Mouse (Mus musculus) lung, embryonic 14.5 days (tissue): ENCODE results near the gene Slc39a3. TPM values are rescaled to one million over a fixed set of nuclear protein-coding genes. Genes with fewer than 3 reads are reported as not detected.

Source experiments
- ATAC-seq: fragments of 200-750 bp; cut with Nextera tagmentation; 2 replicates; pipeline ENCODE4 v1.8.0; 2017; ENCODE audit warnings: mild to moderate bottlenecking, moderate TSS enrichment, moderate library complexity; ENCODE audit not compliant: insufficient read depth
- DNase-seq: peaks from one replicate; pipeline ENCODE4 v3.0.0-alpha.2; 2015
- H3K27ac ChIP-seq: fragments of 300-500 bp; sonication (generic); 2 replicates; pipeline ENCODE4 v1.5.1; 2014; ENCODE audit warnings: low read depth, mild to moderate bottlenecking, moderate library complexity
- H3K27me3 ChIP-seq: fragments of 300-500 bp; sonication (generic); 2 replicates; pipeline ENCODE4 v1.6.1; 2014; ENCODE audit warnings: low read length, control low read depth; ENCODE audit not compliant: insufficient read depth
- H3K36me3 ChIP-seq: fragments of 300-500 bp; sonication (generic); 2 replicates; pipeline ENCODE4 v1.6.1; 2014; ENCODE audit warnings: control low read depth; ENCODE audit not compliant: insufficient read depth
- H3K4me1 ChIP-seq: fragments of 300-500 bp; sonication (generic); 2 replicates; pipeline ENCODE4 v1.6.1; 2014; ENCODE audit warnings: antibody characterized with exemption, control low read depth; ENCODE audit not compliant: insufficient read depth
- H3K4me2 ChIP-seq: fragments of 300-500 bp; sonication (generic); 2 replicates; pipeline ENCODE4 v1.6.1; 2014; ENCODE audit warnings: mild to moderate bottlenecking
- H3K4me3 ChIP-seq: fragments of 300-500 bp; sonication (generic); 2 replicates; pipeline ENCODE4 v1.5.1; 2014; ENCODE audit warnings: low read depth, low read length
- H3K9ac ChIP-seq: fragments of 300-500 bp; sonication (generic); 2 replicates; pipeline ENCODE4 v1.6.1; 2014
- H3K9me3 ChIP-seq: fragments of 300-500 bp; sonication (generic); 2 replicates; pipeline ENCODE4 v1.6.1; 2016; ENCODE audit warnings: low read depth, low read length, control low read depth
- CTCF ChIP-seq: IDR thresholded peaks from 2 replicates; pipeline ENCODE4 v1.5.1; 2016; ENCODE audit warnings: antibody characterized with exemption, low read depth
- WGBS: fragments of 180-500 bp; shearing (Covaris S2); extraction: QIAGEN DNeasy Blood & Tissue Kit; methylation state at CpG from one replicate; pipeline ENCODE4 v1.1.7; 2014; 5-methylcytosine and 5-hydroxymethylcytosine counted together
- polyA plus RNA-seq: library from polyadenylated mRNA; unstranded; fragments of >200 nt; fragmentation: Nextera tagmentation; extraction: Ambion mirVana; gene quantifications from 2 replicates; pipeline ENCODE4 v1.2.1, GENCODE M21; 2014

Gene Slc39a3
- polyA plus RNA-seq, 1 experiment from 2014 or later: 15.2 TPM

DNA sequence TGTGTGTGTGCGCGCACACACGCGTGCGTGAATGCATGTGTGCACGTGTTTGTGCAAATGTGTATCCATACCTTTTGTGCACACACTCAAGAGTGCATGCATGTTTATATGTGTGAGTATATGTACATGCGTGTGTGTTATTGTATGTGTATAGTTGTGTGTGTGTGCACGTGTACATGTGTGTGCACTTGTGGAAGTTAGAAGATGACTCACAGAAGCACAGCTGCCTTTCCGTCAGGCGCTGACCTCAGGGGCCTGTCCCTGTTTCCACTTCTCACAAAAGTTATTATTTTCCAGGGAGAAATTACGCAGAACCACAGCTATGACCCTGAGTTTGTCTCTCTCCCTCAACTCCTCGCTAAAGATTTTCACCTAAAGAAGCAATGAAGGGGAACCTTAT lies 53.0 kb downstream of the Slc39a3 start:
- peaks cover 31% of the 10 kb centered on the region for H3K27me3 ChIP-seq
- WGBS: 87% methylated on average over 12 of the region's 12 CpGs
- TF ChIP-seq CTCF: no peak

GRCm38 (mm10) chr10:80982381-80982780 lies 54.8 kb downstream of the Slc39a3 start:
- Histone ChIP-seq H3K4me1 (no peaks in the 10 kb centered on the region), H3K27ac (no peak overlapping the region), H3K27me3 (peaks cover 31% of the 10 kb centered on the region), H3K4me3 (no peak overlapping the region), H3K4me2 (no peak overlapping the region), H3K9me3 (no peaks in the 10 kb centered on the region), H3K9ac (no peak overlapping the region), H3K36me3 (no peaks in the 10 kb centered on the region)
- no peak for TF ChIP-seq CTCF
- ATAC-seq (no peak), DNase-seq (no peak)
- 47% methylated on average over 4 of the region's 4 CpGs for WGBS

More for the DNA sequence above, 53.0 kb downstream of the Slc39a3 start:
- H3K9ac ChIP-seq: no peak overlapping the region
- peaks cover 5% of the 10 kb centered on the region for H3K4me1 ChIP-seq
- no peak for DNase-seq
- no peak for ATAC-seq
- H3K9me3 ChIP-seq: no peaks in the 10 kb centered on the region
- no peaks in the 10 kb centered on the region for H3K36me3 ChIP-seq
- no peak overlapping the region for H3K4me2 ChIP-seq
- no peak overlapping the region for H3K27ac ChIP-seq
- no peak overlapping the region for H3K4me3 ChIP-seq

DNA sequence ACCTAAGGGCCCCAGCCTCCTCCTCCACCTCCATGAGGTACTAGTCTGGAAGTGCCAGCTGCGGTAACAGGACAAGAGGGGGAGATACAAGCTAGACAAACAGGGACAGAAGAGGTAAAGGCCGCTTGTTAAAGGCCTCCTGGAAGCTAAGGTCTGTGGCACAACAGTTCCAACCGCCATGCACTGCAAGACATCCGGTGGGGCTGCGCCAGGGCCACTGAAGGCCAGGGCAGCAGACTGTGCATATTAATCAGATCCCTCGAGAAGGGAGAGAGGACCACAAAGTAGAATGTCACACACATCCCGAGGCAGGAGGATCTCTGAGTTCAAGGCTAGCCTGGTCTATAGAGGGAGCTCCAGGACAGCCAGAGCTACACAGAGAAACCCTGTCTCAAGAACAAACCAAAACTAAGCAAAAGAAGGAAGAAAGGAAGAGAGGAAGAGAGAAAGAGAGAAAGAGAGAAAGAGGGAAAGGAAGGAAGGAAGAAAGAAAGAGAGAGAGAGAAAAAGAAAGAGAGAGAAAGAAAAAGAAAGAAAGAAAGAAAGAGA lies 55.6 kb downstream of the Slc39a3 start:
- 45% methylated on average over 7 of the region's 7 CpGs for WGBS
- TF ChIP-seq CTCF: no peak
- Histone ChIP-seq H3K4me2 (no peak overlapping the region), H3K4me3 (no peak overlapping the region), H3K36me3 (no peaks in the 10 kb centered on the region), H3K27ac (no peak overlapping the region), H3K27me3 (peaks cover 27% of the 10 kb centered on the region), H3K9me3 (no peaks in the 10 kb centered on the region), H3K9ac (no peak overlapping the region), H3K4me1 (no peaks in the 10 kb centered on the region)
- ATAC-seq (no peak), DNase-seq (no peak)

Other genes starting within 250 kb of the Slc39a3 start
- 97.2 and 98.4 TPM in 2 replicates for gene Sf3a2, start 239.2 kb downstream of the Slc39a3 start, polyA plus RNA-seq
- 113 and 121 TPM in 2 replicates for gene Plekhj1, start 238.8 kb downstream of the Slc39a3 start, polyA plus RNA-seq
- gene Amh, start 232.2 kb downstream of the Slc39a3 start, polyA plus RNA-seq: 0.11 and 0.14 TPM in 2 replicates
- 0.93 and 0.97 TPM in 2 replicates for gene Jsrp1, start 223.9 kb downstream of the Slc39a3 start, polyA plus RNA-seq
- gene Oaz1, start 210.8 kb downstream of the Slc39a3 start, polyA plus RNA-seq: 1,866 and 1,984 TPM in 2 replicates
- 0.05 and 0.17 TPM in 2 replicates for gene Lingo3, start 193.4 kb downstream of the Slc39a3 start, polyA plus RNA-seq
- gene Lsm7, start 182.2 kb downstream of the Slc39a3 start, polyA plus RNA-seq: 334 and 337 TPM in 2 replicates
- 32.3 and 38.7 TPM in 2 replicates for gene Sppl2b, start 182.2 kb downstream of the Slc39a3 start, polyA plus RNA-seq
- gene Tmprss9, start 165.6 kb downstream of the Slc39a3 start, polyA plus RNA-seq: 0.05 TPM in 1 of 2 replicates, not detected in the other
- 315 and 321 TPM in 2 replicates for gene Timm13, start 136.5 kb downstream of the Slc39a3 start, polyA plus RNA-seq
- 22.9 and 24.4 TPM in 2 replicates for gene Lmnb2, start 119.2 kb downstream of the Slc39a3 start, polyA plus RNA-seq
- 18.3 and 24.6 TPM in 2 replicates for gene Gadd45b, start 107.4 kb downstream of the Slc39a3 start, polyA plus RNA-seq
- 4.5 and 5.7 TPM in 2 replicates for gene Gng7, start 22.5 kb downstream of the Slc39a3 start, polyA plus RNA-seq
- gene Diras1, start 11.8 kb downstream of the Slc39a3 start, polyA plus RNA-seq: 0.08 and 0.09 TPM in 2 replicates
- 172 and 186 TPM in 2 replicates for gene Sgta, start 22.8 kb upstream of the Slc39a3 start, polyA plus RNA-seq
- gene Thop1, start 32.6 kb upstream of the Slc39a3 start, polyA plus RNA-seq: 48.1 and 55.9 TPM in 2 replicates
- gene Creb3l3, start 61.4 kb upstream of the Slc39a3 start, polyA plus RNA-seq: 0.41 and 0.58 TPM in 2 replicates
- gene Map2k2, start 68.5 kb upstream of the Slc39a3 start, polyA plus RNA-seq: 180 and 199 TPM in 2 replicates
- 22.4 and 25.0 TPM in 2 replicates for gene Zbtb7a, start 97.8 kb upstream of the Slc39a3 start, polyA plus RNA-seq
- 38.7 and 47.9 TPM in 2 replicates for gene Pias4, start 130.5 kb upstream of the Slc39a3 start, polyA plus RNA-seq
- gene Eef2, start 139.2 kb upstream of the Slc39a3 start, polyA plus RNA-seq: 481 and 493 TPM in 2 replicates
- 52.6 and 55.8 TPM in 2 replicates for gene Dapk3, start 145.6 kb upstream of the Slc39a3 start, polyA plus RNA-seq
- gene 4930442H23Rik, start 146.4 kb upstream of the Slc39a3 start, polyA plus RNA-seq: not detected in 2 replicates
- 0.23 TPM in 1 of 2 replicates, not detected in the other for gene Nmrk2, start 164.6 kb upstream of the Slc39a3 start, polyA plus RNA-seq
- not detected in 2 replicates for gene Atcay, start 193.4 kb upstream of the Slc39a3 start, polyA plus RNA-seq
- gene Zfr2, start 195.7 kb upstream of the Slc39a3 start, polyA plus RNA-seq: 3.4 and 3.6 TPM in 2 replicates
- 2.0 and 2.9 TPM in 2 replicates for gene Matk, start 215.5 kb upstream of the Slc39a3 start, polyA plus RNA-seq
- gene Mrpl54, start 229.5 kb upstream of the Slc39a3 start, polyA plus RNA-seq: 222 and 223 TPM in 2 replicates
- 50.4 and 50.8 TPM in 2 replicates for gene Apba3, start 229.5 kb upstream of the Slc39a3 start, polyA plus RNA-seq